Mouse (Mus musculus) hindbrain, embryonic 12.5 days (tissue): ENCODE results near the gene Trmt11. TPM values are rescaled to one million over a fixed set of nuclear protein-coding genes. Genes with fewer than 3 reads are reported as not detected.
"Not testable (repeated sequence)": the region's sequence is repeated elsewhere in the genome, so short reads cannot be mapped to it uniquely, and the experiment has no call there.

Source experiments
- ATAC-seq: fragments of 200-750 bp; cut with Nextera tagmentation; 2 replicates; pipeline ENCODE4 v1.8.0; 2017; ENCODE audit warnings: moderate TSS enrichment; ENCODE audit not compliant: low FRiP score
- H3K27ac ChIP-seq: fragments of 300-500 bp; sonication (generic); 2 replicates; pipeline ENCODE4 v1.5.1; 2016; ENCODE audit warnings: mild to moderate bottlenecking
- H3K27me3 ChIP-seq: fragments of 300-500 bp; sonication (generic); 2 replicates; pipeline ENCODE4 v1.6.1; 2016; ENCODE audit warnings: mild to moderate bottlenecking
- H3K36me3 ChIP-seq: fragments of 300-500 bp; sonication (generic); 2 replicates; pipeline ENCODE4 v1.6.1; 2016; ENCODE audit warnings: mild to moderate bottlenecking
- H3K4me1 ChIP-seq: fragments of 300-500 bp; sonication (generic); 2 replicates; pipeline ENCODE4 v1.6.1; 2016
- H3K4me2 ChIP-seq: fragments of 300-500 bp; sonication (generic); replicated peaks from 2 replicates; pipeline ENCODE4 v1.6.1; 2016; ENCODE audit warnings: mild to moderate bottlenecking
- H3K4me3 ChIP-seq: fragments of 300-500 bp; sonication (generic); 2 replicates; pipeline ENCODE4 v1.5.1; 2016; ENCODE audit warnings: mild to moderate bottlenecking
- H3K9ac ChIP-seq: fragments of 300-500 bp; sonication (generic); 2 replicates; pipeline ENCODE4 v1.6.1; 2016; ENCODE audit warnings: mild to moderate bottlenecking, moderate library complexity
- H3K9me3 ChIP-seq: fragments of 300-500 bp; sonication (generic); replicated peaks from 2 replicates; pipeline ENCODE4 v1.6.1; 2016; ENCODE audit warnings: mild to moderate bottlenecking
- WGBS: fragments of 180-500 bp; shearing (Covaris S2); methylation state at CpG from one replicate; pipeline ENCODE4 v1.1.7; 2016; 5-methylcytosine and 5-hydroxymethylcytosine counted together
- polyA plus RNA-seq: library from polyadenylated mRNA; unstranded; fragments of >200 nt; fragmentation: Nextera tagmentation; extraction: Ambion mirVana; gene quantifications from 2 replicates; pipeline ENCODE4 v1.2.1, GENCODE M21; 2016

Trmt11 gene
- polyA plus RNA-seq, 1 experiment from 2014 or later, result 29.3 TPM

- no peak overlapping the region for H3K4me3 ChIP-seq
- H3K4me1 ChIP-seq, result no peaks in the 10 kb centered on the region
- H3K27me3 ChIP-seq, result no peaks in the 10 kb centered on the region
- WGBS, result 92% methylated on average over 3 of the region's 3 CpGs
- no peak overlapping the region for H3K4me2 ChIP-seq
- no peak overlapping the region for H3K27ac ChIP-seq
- H3K9ac ChIP-seq, result no peak overlapping the region
- no peak for ATAC-seq
- H3K36me3 ChIP-seq, result peaks cover 28% of the 10 kb centered on the region
- no peaks in the 10 kb centered on the region for H3K9me3 ChIP-seq
Observed at GRCm38 (mm10) chr10:30549974-30550373, 50.6 kb downstream of the Trmt11 start.

- Histone ChIP-seq H3K27ac (no peak overlapping the region), H3K4me3 (no peak overlapping the region), H3K4me1 (no peaks in the 10 kb centered on the region), H3K36me3 (peaks cover 13% of the 10 kb centered on the region; the same call in 1 of the 2 replicates), H3K27me3 (no peaks in the 10 kb centered on the region), H3K9me3 (no peaks in the 10 kb centered on the region), H3K4me2 (no peak overlapping the region), H3K9ac (no peak overlapping the region)
- WGBS, result 83% methylated on average over 5 of the region's 5 CpGs
- ATAC-seq, result no peak
Observed at GRCm38 (mm10) chr10:30538538-30538815, 62.1 kb downstream of the Trmt11 start.

GRCm38 (mm10) chr10:30537734-30538537 lies 62.6 kb downstream of the Trmt11 start:
- H3K36me3 ChIP-seq, result peaks cover 17% of the 10 kb centered on the region; the same call in 1 of the 2 replicates
- H3K9me3 ChIP-seq, result no peaks in the 10 kb centered on the region
- no peak for ATAC-seq
- no peak overlapping the region for H3K9ac ChIP-seq
- no peak overlapping the region for H3K4me2 ChIP-seq
- no peak overlapping the region for H3K27ac ChIP-seq
- H3K4me3 ChIP-seq, result no peak overlapping the region
- WGBS, result 79% methylated on average over 10 of the region's 10 CpGs
- no peaks in the 10 kb centered on the region for H3K4me1 ChIP-seq
- no peaks in the 10 kb centered on the region for H3K27me3 ChIP-seq

- ATAC-seq, H3K4me3 ChIP-seq, H3K9me3 ChIP-seq, H3K4me1 ChIP-seq, H3K9ac ChIP-seq, H3K27ac ChIP-seq, H3K4me2 ChIP-seq, H3K27me3 ChIP-seq: not testable (repeated sequence)
- WGBS, result 100% methylated on average over 7 of the region's 7 CpGs
- peaks cover 21% of the 10 kb centered on the region; the same call in 1 of the 2 replicates for H3K36me3 ChIP-seq
Observed at GRCm38 (mm10) chr10:30535930-30536329, 64.6 kb downstream of the Trmt11 start.

GRCm38 (mm10) chr10:30527122-30527521 lies 73.4 kb downstream of the Trmt11 start:
- 92% methylated on average over 1 of the region's 1 CpGs for WGBS
- no peak overlapping the region for H3K4me3 ChIP-seq
- no peaks in the 10 kb centered on the region for H3K4me1 ChIP-seq
- 0 out of 2 replicates have a peak, but pooled peaks cover 3% of the 10 kb centered on the region for H3K36me3 ChIP-seq
- H3K9ac ChIP-seq, result no peak overlapping the region
- H3K27ac ChIP-seq, result no peak overlapping the region
- H3K27me3 ChIP-seq, result no peaks in the 10 kb centered on the region
- H3K9me3 ChIP-seq, result no peaks in the 10 kb centered on the region
- ATAC-seq, result no peak
- H3K4me2 ChIP-seq, result no peak overlapping the region

- no peak overlapping the region for H3K4me3 ChIP-seq
- H3K27me3 ChIP-seq, result no peaks in the 10 kb centered on the region
- H3K4me1 ChIP-seq, result no peaks in the 10 kb centered on the region
- no peak overlapping the region for H3K4me2 ChIP-seq
- no peak overlapping the region for H3K9ac ChIP-seq
- ATAC-seq, result no peak
- no peaks in the 10 kb centered on the region for H3K9me3 ChIP-seq
- H3K36me3 ChIP-seq, result no peaks in the 10 kb centered on the region
- no peak overlapping the region for H3K27ac ChIP-seq
Observed at GRCm38 (mm10) chr10:30521727-30522126, 78.8 kb downstream of the Trmt11 start.

GRCm38 (mm10) chr10:30519143-30519542 lies 81.4 kb downstream of the Trmt11 start:
- Histone ChIP-seq H3K36me3 (no peaks in the 10 kb centered on the region), H3K9me3 (no peaks in the 10 kb centered on the region), H3K4me2 (no peak overlapping the region), H3K4me3 (no peak overlapping the region), H3K27ac (no peak overlapping the region), H3K9ac (no peak overlapping the region), H3K4me1 (no peaks in the 10 kb centered on the region), H3K27me3 (no peaks in the 10 kb centered on the region)
- ATAC-seq, result no peak
- WGBS, result 90% methylated on average over 5 of the region's 5 CpGs

- Histone ChIP-seq H3K27me3 (no peaks in the 10 kb centered on the region), H3K4me3 (no peak overlapping the region), H3K4me2 (no peak overlapping the region), H3K4me1 (no peaks in the 10 kb centered on the region), H3K9me3 (no peaks in the 10 kb centered on the region), H3K36me3 (no peaks in the 10 kb centered on the region), H3K27ac (no peak overlapping the region), H3K9ac (no peak overlapping the region)
- ATAC-seq, result no peak
- WGBS, result 61% methylated on average over 2 of the region's 2 CpGs
Observed at GRCm38 (mm10) chr10:30517224-30517623, 83.3 kb downstream of the Trmt11 start.

GRCm38 (mm10) chr10:30516771-30517170 lies 83.8 kb downstream of the Trmt11 start:
- no peak overlapping the region for H3K9ac ChIP-seq
- no peak overlapping the region for H3K27ac ChIP-seq
- H3K4me2 ChIP-seq, result no peak overlapping the region
- H3K4me3 ChIP-seq, result no peak overlapping the region
- H3K36me3 ChIP-seq, result no peaks in the 10 kb centered on the region
- 83% methylated on average over 3 of the region's 3 CpGs for WGBS
- no peak for ATAC-seq
- no peaks in the 10 kb centered on the region for H3K27me3 ChIP-seq
- no peaks in the 10 kb centered on the region for H3K4me1 ChIP-seq
- no peaks in the 10 kb centered on the region for H3K9me3 ChIP-seq

GRCm38 (mm10) chr10:30504736-30505135 lies 95.8 kb downstream of the Trmt11 start:
- H3K27ac ChIP-seq, result no peak overlapping the region
- H3K4me2 ChIP-seq, result no peak overlapping the region
- no peak overlapping the region for H3K9ac ChIP-seq
- no peaks in the 10 kb centered on the region for H3K36me3 ChIP-seq
- H3K9me3 ChIP-seq, result no peaks in the 10 kb centered on the region
- H3K4me1 ChIP-seq, result no peaks in the 10 kb centered on the region
- H3K27me3 ChIP-seq, result no peaks in the 10 kb centered on the region
- WGBS, result 85% methylated on average over 2 of the region's 2 CpGs
- no peak overlapping the region for H3K4me3 ChIP-seq
- no peak for ATAC-seq

GRCm38 (mm10) chr10:30503168-30503567 lies 97.4 kb downstream of the Trmt11 start:
- H3K4me2 ChIP-seq, result no peak overlapping the region
- no peaks in the 10 kb centered on the region for H3K36me3 ChIP-seq
- no peak overlapping the region for H3K27ac ChIP-seq
- no peaks in the 10 kb centered on the region for H3K4me1 ChIP-seq
- H3K4me3 ChIP-seq, result no peak overlapping the region
- H3K9ac ChIP-seq, result no peak overlapping the region
- ATAC-seq, result no peak
- H3K9me3 ChIP-seq, result no peaks in the 10 kb centered on the region
- H3K27me3 ChIP-seq, result no peaks in the 10 kb centered on the region
- 89% methylated on average over 2 of the region's 2 CpGs for WGBS

GRCm38 (mm10) chr10:30502718-30503117 lies 97.8 kb downstream of the Trmt11 start:
- Histone ChIP-seq H3K4me1 (no peaks in the 10 kb centered on the region), H3K4me2 (no peak overlapping the region), H3K27me3 (no peaks in the 10 kb centered on the region), H3K27ac (no peak overlapping the region), H3K9me3 (no peaks in the 10 kb centered on the region), H3K36me3 (no peaks in the 10 kb centered on the region), H3K9ac (no peak overlapping the region), H3K4me3 (no peak overlapping the region)
- no peak for ATAC-seq
- 83% methylated on average over 1 of the region's 1 CpGs for WGBS

GRCm38 (mm10) chr10:30498223-30498622 lies 102.3 kb downstream of the Trmt11 start:
- not testable (repeated sequence) for H3K9ac ChIP-seq, H3K4me3 ChIP-seq, H3K9me3 ChIP-seq, H3K4me2 ChIP-seq, H3K27me3 ChIP-seq, H3K27ac ChIP-seq, H3K36me3 ChIP-seq, H3K4me1 ChIP-seq, ATAC-seq
- 86% methylated on average over 19 of the region's 19 CpGs for WGBS
